Mouse (Mus musculus): ENCODE data around the gene Dph5. TPM values are rescaled to one million over a fixed set of nuclear protein-coding genes. Genes with fewer than 3 reads are reported as not detected.

The Dph5 gene
- polyA plus RNA-seq, 1 experiment from 2014 or later, result 21.8 TPM

DNA sequence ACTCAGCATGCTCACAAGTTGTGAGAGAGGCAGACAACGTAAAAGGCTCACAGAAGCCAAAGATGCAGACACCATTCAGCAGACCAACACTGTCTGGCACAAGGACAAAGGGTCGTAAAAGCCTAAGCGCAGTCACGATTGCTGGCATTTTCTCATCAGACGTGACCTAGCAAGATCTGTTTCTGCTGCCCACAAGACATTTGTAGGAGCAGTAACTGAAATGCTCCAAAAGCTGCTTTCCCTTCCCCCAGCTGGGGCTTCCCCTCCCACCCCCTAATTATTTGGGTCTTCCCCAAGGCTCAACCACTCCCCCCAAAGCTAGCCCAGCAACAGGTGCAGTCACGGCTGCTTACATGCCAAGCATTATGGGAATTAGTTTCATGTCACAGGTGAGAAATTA lies 12.1 kb upstream of the Dph5 start:
- 63% methylated on average over 6 of the region's 6 CpGs for WGBS
- Histone ChIP-seq H3K36me3 (ENCODE audit: control insufficient read depth, insufficient read depth, low read length) (no peaks in the 10 kb centered on the region), H3K4me1 (ENCODE audit: control insufficient read depth, insufficient read depth, low read length) (no peaks in the 10 kb centered on the region), H3K27ac (ENCODE audit: low read length) (no peak overlapping the region), H3K9ac (ENCODE audit: low read depth, low read length) (no peak overlapping the region), H3K4me2 (ENCODE audit: low read length) (no peak overlapping the region), H3K4me3 (ENCODE audit: low read depth, low read length) (no peak overlapping the region), H3K27me3 (ENCODE audit: control insufficient read depth, insufficient read depth, low read depth, low read length) (no peaks in the 10 kb centered on the region), H3K9me3 (replicated peaks; ENCODE audit: control insufficient read depth, low read length, poor library complexity, severe bottlenecking) (no peaks in the 10 kb centered on the region)
- no peak for ATAC-seq

DNA sequence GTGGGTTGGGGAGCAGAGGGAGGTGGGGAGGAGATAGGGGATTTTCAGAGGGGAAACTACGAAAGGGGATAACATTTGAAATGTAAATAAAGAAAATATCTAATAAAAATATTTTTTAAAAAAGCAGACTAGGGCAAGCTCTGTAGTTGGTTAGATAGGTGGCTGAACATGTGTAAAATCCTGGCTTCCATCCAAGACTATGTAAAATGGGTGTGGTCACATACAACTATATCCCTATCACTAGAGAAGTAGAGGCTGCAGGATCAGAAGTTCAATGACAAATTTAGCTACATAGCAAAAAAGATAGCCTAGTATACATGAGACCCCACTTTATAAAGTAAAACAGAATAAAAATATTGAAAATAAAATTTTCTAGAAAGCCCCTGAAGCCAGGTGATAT lies 10.5 kb upstream of the Dph5 start:
- H3K27ac ChIP-seq (ENCODE audit: low read length), result no peak overlapping the region
- no peak for ATAC-seq
- no peak overlapping the region for H3K9ac ChIP-seq (ENCODE audit: low read depth, low read length)
- no peaks in the 10 kb centered on the region for H3K36me3 ChIP-seq (ENCODE audit: control insufficient read depth, insufficient read depth, low read length)
- WGBS, result 91% methylated on average over 1 of the region's 1 CpGs
- no peaks in the 10 kb centered on the region for H3K4me1 ChIP-seq (ENCODE audit: control insufficient read depth, insufficient read depth, low read length)
- H3K27me3 ChIP-seq (ENCODE audit: control insufficient read depth, insufficient read depth, low read depth, low read length), result no peaks in the 10 kb centered on the region
- no peaks in the 10 kb centered on the region for H3K9me3 ChIP-seq (replicated peaks; ENCODE audit: control insufficient read depth, low read length, poor library complexity, severe bottlenecking)
- H3K4me3 ChIP-seq (ENCODE audit: low read depth, low read length), result no peak overlapping the region
- H3K4me2 ChIP-seq (ENCODE audit: low read length), result no peak overlapping the region

DNA sequence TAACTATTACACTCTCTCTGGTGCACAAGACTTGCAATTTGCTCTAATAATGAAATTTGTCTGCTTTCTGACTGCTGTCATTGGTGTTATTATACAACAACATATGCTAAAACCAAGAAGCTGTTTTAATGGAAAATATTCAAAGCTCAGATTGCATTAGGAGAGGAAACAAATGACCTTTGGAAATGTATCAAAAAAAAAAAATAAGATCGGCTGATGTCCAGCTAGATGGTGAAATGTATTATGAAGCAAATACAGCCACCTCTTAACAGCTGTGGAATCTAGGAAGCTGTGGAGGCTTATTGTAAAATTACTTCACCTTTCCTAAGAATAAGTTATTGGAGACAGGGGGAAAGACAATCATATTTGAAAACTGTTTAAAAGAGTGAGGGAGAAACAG lies 3.6 kb upstream of the Dph5 start:
- Histone ChIP-seq H3K4me1 (ENCODE audit: control insufficient read depth, insufficient read depth, low read length) (peaks cover 6% of the 10 kb centered on the region), H3K27me3 (ENCODE audit: control insufficient read depth, insufficient read depth, low read depth, low read length) (no peaks in the 10 kb centered on the region), H3K9ac (ENCODE audit: low read depth, low read length) (no peak overlapping the region), H3K9me3 (replicated peaks; ENCODE audit: control insufficient read depth, low read length, poor library complexity, severe bottlenecking) (no peaks in the 10 kb centered on the region), H3K27ac (ENCODE audit: low read length) (no peak overlapping the region), H3K36me3 (ENCODE audit: control insufficient read depth, insufficient read depth, low read length) (no peaks in the 10 kb centered on the region), H3K4me2 (ENCODE audit: low read length) (no peak overlapping the region), H3K4me3 (ENCODE audit: low read depth, low read length) (no peak overlapping the region)
- no peak for ATAC-seq
- WGBS, result 93% methylated on average over 1 of the region's 1 CpGs

DNA sequence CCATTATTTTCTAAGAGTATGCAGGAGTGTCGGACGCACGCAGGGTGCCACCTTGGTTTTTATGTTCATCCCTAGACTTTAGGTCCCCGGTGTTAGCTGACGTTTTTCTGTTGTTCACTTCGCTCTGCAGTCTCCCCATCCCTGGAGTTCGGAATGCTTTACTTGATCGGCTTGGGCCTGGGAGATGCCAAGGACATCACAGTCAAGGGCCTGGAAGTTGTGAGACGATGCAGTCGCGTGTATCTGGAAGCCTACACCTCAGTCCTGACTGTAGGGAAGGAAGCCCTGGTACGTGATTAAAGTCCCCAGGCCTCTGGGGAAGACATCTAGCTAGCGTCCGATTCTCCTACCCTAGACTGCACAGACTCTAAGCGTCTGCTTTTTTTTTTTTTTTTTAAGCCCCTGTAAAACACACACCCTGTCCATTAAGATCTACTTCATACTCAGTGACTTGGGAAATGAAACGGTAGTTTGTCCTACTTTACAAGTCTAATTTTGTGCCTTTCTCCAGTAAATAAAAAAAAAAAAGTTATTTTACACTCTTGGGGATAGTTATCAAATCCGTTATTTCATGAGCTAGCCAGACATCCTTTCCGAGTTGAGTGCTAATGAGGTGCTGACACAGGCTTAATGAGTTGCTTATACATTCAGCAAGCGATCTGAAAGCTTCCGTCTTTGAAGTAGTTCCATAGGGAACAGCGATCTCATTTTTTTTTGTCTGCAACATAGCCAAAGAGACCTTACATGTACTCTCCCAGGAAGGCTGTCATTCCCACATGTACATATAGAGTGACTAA lies 871 bp downstream of the Dph5 start:
- WGBS, result 1% methylated on average over 21 of the region's 21 CpGs
- peak; percentile 82 for ATAC-seq
- Histone ChIP-seq H3K9me3 (replicated peaks; ENCODE audit: control insufficient read depth, low read length, poor library complexity, severe bottlenecking) (no peaks in the 10 kb centered on the region), H3K4me3 (ENCODE audit: low read depth, low read length) (peak overlapping the region; percentile 82), H3K4me2 (ENCODE audit: low read length) (peak overlapping the region; percentile 80), H3K27ac (ENCODE audit: low read length) (peak overlapping the region; percentile 95), H3K4me1 (ENCODE audit: control insufficient read depth, insufficient read depth, low read length) (peaks cover 6% of the 10 kb centered on the region), H3K36me3 (ENCODE audit: control insufficient read depth, insufficient read depth, low read length) (no peaks in the 10 kb centered on the region), H3K27me3 (ENCODE audit: control insufficient read depth, insufficient read depth, low read depth, low read length) (no peaks in the 10 kb centered on the region), H3K9ac (ENCODE audit: low read depth, low read length) (peak overlapping the region; percentile 89)

DNA sequence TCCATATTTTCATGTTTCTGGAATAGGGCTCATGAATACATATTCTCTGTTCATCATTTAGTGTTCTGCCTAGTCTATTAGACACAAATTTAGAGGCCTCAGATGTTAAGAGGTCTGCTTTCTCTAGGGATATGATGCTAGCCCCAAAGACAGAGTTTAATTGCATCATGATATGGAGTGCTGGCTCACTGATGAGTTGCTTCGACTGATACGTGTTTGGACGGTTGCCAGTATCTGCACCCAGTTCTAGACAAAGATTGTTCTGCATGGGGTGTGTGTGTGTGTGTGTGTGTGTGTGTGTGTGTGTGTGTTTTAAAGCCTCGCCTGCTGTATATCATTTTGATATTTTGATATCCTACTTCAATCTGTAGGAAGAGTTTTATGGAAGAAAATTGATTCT lies 4.7 kb downstream of the Dph5 start:
- Histone ChIP-seq H3K9ac (ENCODE audit: low read depth, low read length) (no peak overlapping the region), H3K4me3 (ENCODE audit: low read depth, low read length) (no peak overlapping the region), H3K36me3 (ENCODE audit: control insufficient read depth, insufficient read depth, low read length) (0 out of 2 replicates have a peak, but pooled peaks cover 3% of the 10 kb centered on the region), H3K27ac (ENCODE audit: low read length) (no peak overlapping the region), H3K27me3 (ENCODE audit: control insufficient read depth, insufficient read depth, low read depth, low read length) (no peaks in the 10 kb centered on the region), H3K9me3 (replicated peaks; ENCODE audit: control insufficient read depth, low read length, poor library complexity, severe bottlenecking) (no peaks in the 10 kb centered on the region), H3K4me2 (ENCODE audit: low read length) (no peak overlapping the region), H3K4me1 (ENCODE audit: control insufficient read depth, insufficient read depth, low read length) (peaks cover 3% of the 10 kb centered on the region)
- no peak for ATAC-seq
- 69% methylated on average over 4 of the region's 4 CpGs for WGBS

DNA sequence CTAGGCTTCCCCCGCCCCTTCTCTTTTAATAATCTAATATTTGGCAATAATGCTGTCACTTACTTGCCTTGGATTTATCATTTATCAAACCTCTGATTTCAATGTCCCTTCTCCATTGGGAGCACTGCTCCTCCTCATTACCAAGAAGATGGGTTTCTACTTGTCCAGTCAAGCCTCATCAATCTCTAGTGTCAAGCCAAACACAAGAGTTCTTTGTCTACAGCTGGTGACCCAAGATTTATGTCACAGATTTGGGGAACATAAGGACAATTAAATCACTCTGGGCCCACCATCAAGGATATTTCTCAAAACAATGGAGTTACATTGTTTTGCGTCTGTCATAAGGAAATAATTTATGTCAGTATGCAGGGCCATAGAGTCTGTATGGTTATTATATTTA lies 5.5 kb downstream of the Dph5 start:
- Histone ChIP-seq H3K4me1 (ENCODE audit: control insufficient read depth, insufficient read depth, low read length) (peaks cover 3% of the 10 kb centered on the region), H3K4me3 (ENCODE audit: low read depth, low read length) (no peak overlapping the region), H3K27ac (ENCODE audit: low read length) (no peak overlapping the region), H3K36me3 (ENCODE audit: control insufficient read depth, insufficient read depth, low read length) (0 out of 2 replicates have a peak, but pooled peaks cover 3% of the 10 kb centered on the region), H3K27me3 (ENCODE audit: control insufficient read depth, insufficient read depth, low read depth, low read length) (no peaks in the 10 kb centered on the region), H3K9me3 (replicated peaks; ENCODE audit: control insufficient read depth, low read length, poor library complexity, severe bottlenecking) (no peaks in the 10 kb centered on the region), H3K9ac (ENCODE audit: low read depth, low read length) (no peak overlapping the region), H3K4me2 (ENCODE audit: low read length) (no peak overlapping the region)
- WGBS, result 85% methylated on average over 2 of the region's 2 CpGs
- ATAC-seq, result no peak

DNA sequence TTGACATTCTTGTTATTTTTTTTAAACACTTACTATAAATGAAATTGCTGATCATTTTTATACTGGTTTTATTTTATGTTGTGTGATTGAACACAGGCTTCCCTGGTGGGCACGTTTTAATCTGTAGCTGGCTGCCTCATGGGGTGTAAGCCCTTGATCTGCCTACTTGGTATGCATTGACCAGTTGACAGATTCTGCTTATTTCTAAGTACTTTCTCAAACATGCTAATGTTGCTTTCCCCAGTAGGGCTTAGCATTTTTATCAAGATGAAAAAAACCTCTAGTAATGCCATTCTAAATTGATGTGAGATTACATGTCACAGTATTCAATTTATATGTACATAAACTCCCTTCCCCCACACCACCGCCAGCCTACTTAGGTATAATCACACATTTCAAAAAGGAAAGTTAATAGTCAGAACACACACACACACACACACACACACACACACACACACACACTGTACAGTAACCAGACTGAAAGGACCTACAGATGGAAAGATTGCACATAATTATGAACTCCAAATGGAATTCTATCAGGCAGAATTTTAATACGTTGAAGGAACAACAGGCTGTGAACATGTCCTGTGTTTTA lies 10.8 kb downstream of the Dph5 start:
- H3K4me2 ChIP-seq (ENCODE audit: low read length), result no peak overlapping the region
- WGBS, result 30% methylated on average over 3 of the region's 3 CpGs

DNA sequence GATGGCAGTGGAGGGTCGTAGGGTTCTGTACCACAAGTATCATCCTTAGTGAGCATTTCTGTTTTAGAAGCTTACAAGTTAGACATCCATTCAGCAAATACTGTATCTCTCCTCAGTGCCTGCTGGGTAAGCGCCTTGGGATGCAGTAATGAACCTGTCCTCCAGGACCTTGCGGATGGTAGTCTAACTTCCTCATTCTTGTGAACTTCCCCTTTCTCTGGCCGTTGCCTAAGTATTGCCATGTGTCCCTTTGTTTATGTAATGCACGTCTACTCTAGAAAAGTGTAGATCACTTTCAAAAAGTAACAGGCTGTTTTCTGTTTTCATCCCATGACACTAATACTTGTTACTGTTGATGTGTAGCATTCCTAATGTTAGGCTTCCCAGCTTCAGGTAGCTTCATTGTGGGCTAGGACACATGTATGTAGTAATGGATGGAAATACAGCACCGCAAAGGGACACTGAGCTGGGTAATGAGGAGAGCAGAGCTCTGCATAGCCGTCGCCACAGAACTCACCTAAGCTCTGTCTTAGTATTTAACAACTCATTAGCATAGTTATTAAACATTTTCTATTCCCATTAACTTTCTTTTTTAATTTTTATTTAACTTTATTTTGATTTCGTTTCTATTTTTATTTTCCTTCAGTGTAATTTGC lies 14.8 kb downstream of the Dph5 start:
- no peaks in the 10 kb centered on the region; the same call in 1 of the 2 replicates for H3K36me3 ChIP-seq (ENCODE audit: control insufficient read depth, insufficient read depth, low read length)
- WGBS, result 93% methylated on average over 9 of the region's 9 CpGs
- no peak for ATAC-seq
- no peaks in the 10 kb centered on the region for H3K4me1 ChIP-seq (ENCODE audit: control insufficient read depth, insufficient read depth, low read length)
- H3K4me3 ChIP-seq (ENCODE audit: low read depth, low read length), result no peak overlapping the region
- H3K27me3 ChIP-seq (ENCODE audit: control insufficient read depth, insufficient read depth, low read depth, low read length), result no peaks in the 10 kb centered on the region
- no peaks in the 10 kb centered on the region; the same call in 1 of the 2 replicates for H3K9me3 ChIP-seq (replicated peaks; ENCODE audit: control insufficient read depth, low read length, poor library complexity, severe bottlenecking)
- H3K9ac ChIP-seq (ENCODE audit: low read depth, low read length), result no peak overlapping the region
- H3K4me2 ChIP-seq (ENCODE audit: low read length), result no peak overlapping the region
- H3K27ac ChIP-seq (ENCODE audit: low read length), result no peak overlapping the region

More for the DNA sequence above, 10.8 kb downstream of the Dph5 start:
- H3K36me3 ChIP-seq (ENCODE audit: control insufficient read depth, insufficient read depth, low read length), result 0 out of 2 replicates have a peak, but pooled peaks cover 3% of the 10 kb centered on the region
- H3K27ac ChIP-seq (ENCODE audit: low read length), result no peak overlapping the region
- H3K9ac ChIP-seq (ENCODE audit: low read depth, low read length), result no peak overlapping the region
- ATAC-seq, result peak; percentile 76
- no peaks in the 10 kb centered on the region for H3K9me3 ChIP-seq (replicated peaks; ENCODE audit: control insufficient read depth, low read length, poor library complexity, severe bottlenecking)
- no peak overlapping the region for H3K4me3 ChIP-seq (ENCODE audit: low read depth, low read length)
- no peaks in the 10 kb centered on the region for H3K27me3 ChIP-seq (ENCODE audit: control insufficient read depth, insufficient read depth, low read depth, low read length)
- no peaks in the 10 kb centered on the region for H3K4me1 ChIP-seq (ENCODE audit: control insufficient read depth, insufficient read depth, low read length)

DNA sequence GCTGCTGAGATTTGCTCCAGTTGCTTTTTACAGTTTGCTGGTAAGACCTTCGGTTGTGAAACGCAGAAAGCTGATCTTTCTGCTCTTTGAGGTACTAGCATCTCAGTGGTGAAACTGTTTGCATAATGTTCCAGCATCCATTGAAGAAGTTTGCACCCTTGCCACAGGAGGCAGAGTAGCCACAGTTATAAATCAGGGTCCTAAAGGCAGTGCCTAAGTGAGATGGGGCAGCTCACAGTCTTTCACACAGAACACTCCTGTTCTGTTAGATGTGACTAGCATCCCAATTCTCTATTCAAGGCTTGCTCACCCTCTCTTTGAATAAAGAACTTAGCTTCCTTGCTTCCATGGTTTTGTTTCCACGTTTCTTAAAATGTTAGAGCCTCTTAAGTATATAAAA lies 17.4 kb downstream of the Dph5 start:
- WGBS, result 87% methylated on average over 3 of the region's 3 CpGs
- H3K27ac ChIP-seq (ENCODE audit: low read length), result no peak overlapping the region

More for the DNA sequence above, 17.4 kb downstream of the Dph5 start:
- ATAC-seq, result no peak
- H3K4me2 ChIP-seq (ENCODE audit: low read length), result no peak overlapping the region
- H3K9me3 ChIP-seq (replicated peaks; ENCODE audit: control insufficient read depth, low read length, poor library complexity, severe bottlenecking), result no peaks in the 10 kb centered on the region; the same call in 1 of the 2 replicates
- no peak overlapping the region for H3K4me3 ChIP-seq (ENCODE audit: low read depth, low read length)
- no peaks in the 10 kb centered on the region for H3K27me3 ChIP-seq (ENCODE audit: control insufficient read depth, insufficient read depth, low read depth, low read length)
- H3K36me3 ChIP-seq (ENCODE audit: control insufficient read depth, insufficient read depth, low read length), result no peaks in the 10 kb centered on the region; the same call in 1 of the 2 replicates
- no peak overlapping the region for H3K9ac ChIP-seq (ENCODE audit: low read depth, low read length)
- H3K4me1 ChIP-seq (ENCODE audit: control insufficient read depth, insufficient read depth, low read length), result no peaks in the 10 kb centered on the region

Measured in midbrain, embryonic 16.5 days (tissue).